Mouse (Mus musculus): ENCODE data around the gene Znrf1.

DNA sequence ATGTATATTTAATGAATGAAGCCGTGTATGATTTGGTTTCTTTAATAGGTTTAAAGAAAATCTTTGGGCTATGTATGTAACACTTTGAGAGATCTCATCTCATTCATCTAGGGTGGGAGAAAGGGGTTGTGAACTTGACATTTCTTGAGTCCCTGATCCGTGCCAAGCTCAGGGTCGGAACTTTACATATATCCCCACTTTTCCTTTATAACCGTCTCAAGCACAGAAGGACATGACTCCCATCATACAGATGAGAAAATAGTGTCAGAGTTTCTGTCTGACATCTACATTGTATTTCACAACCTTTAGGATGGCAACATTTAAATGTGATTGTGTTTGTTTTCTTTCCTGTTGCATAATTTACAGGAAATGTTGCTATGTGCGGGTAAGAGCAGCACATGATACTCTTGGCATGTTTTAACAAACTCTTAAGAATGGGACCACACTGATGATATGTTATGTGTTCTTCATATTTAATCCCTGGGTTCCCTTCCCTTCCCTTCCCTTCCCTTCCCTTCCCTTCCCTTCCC is 26.4 kb downstream of the Znrf1 start:
- no peak for TF ChIP-seq POLR2A (IDR thresholded peaks at IDR 0.05; ENCODE audit: borderline replicate concordance, control insufficient read depth, low read depth, low read length)
- TF ChIP-seq CTCF (IDR thresholded peaks at IDR 0.05; ENCODE audit: control insufficient read depth, insufficient read depth, low read length) = no peak
